Comparison of ENCODE assay signal across 22 mouse cellular contexts in the genomic region with DNA sequence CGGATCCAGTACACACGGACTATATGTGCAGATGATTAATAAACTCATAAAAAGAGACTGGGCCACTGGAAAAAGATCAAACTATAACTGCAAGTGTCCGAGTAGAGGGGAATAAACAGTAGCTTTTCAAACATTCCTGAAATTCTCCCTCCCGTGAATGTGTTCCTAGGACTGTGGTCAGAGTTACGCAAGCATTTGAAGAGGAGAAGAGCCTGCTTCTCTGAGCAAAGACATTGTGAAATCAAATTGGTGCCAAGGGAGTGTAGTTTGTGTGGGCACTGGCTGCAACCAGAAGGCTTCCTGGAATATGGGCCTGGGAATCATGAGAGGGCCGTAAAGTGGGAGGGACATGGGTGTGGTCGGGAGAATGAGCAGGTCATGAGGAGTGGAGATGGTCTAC.
DNase-seq lines count a peak whose midpoint lies in the region; ATAC-seq and TF ChIP-seq lines count a peak whose summit lies in the region.
"Had no signal": no experiment of that assay in that cellular context is flagged by ENCODE, and none has a peak within 500 bp of the region (broad histone marks: within the 10 kb centered on the region; RNA-seq: fewer than 3 reads in every experiment).

No protein-coding gene starts in this region.

- ATAC-seq in lung, postnatal 0 days, result peak; percentile 90
- no peak for ATAC-seq in hindbrain, embryonic 13.5 days (ENCODE audit: low FRiP score)
- ATAC-seq: forebrain, embryonic 16.5 days; inflammation-experienced regulatory T-cells, adult 6 months; liver, postnatal 0 days had no signal

- TF ChIP-seq CTCF in lung, postnatal 0 days (IDR thresholded peaks at IDR 0.05), result no peak

- no peaks in the 10 kb centered on the region for H3K36me3 ChIP-seq in lung, postnatal 0 days (ENCODE audit: insufficient read depth, low read length)
- H3K36me3 ChIP-seq in hindbrain, embryonic 13.5 days, result no peaks in the 10 kb centered on the region
- H3K36me3 ChIP-seq: hindbrain, embryonic 12.5 days; limb, embryonic 15.5 days had no signal

- no peaks in the 10 kb centered on the region for H3K4me1 ChIP-seq in lung, postnatal 0 days (ENCODE audit: insufficient read depth, low read depth, low read length)
- H3K4me1 ChIP-seq in hindbrain, embryonic 13.5 days (replicated peaks), result no peaks in the 10 kb centered on the region
- H3K4me1 ChIP-seq: hindbrain, embryonic 12.5 days; limb, embryonic 15.5 days; megakaryocyte, embryonic 14.5 days had no signal

- WGBS in lung, postnatal 0 days, result 34% methylated on average over 7 of the region's 7 CpGs
- WGBS in hindbrain, embryonic 13.5 days, result 86% methylated on average over 7 of the region's 7 CpGs

- H3K27ac ChIP-seq in lung, postnatal 0 days (ENCODE audit: low read length), result no peak overlapping the region
- H3K27ac ChIP-seq in hindbrain, embryonic 13.5 days, result no peak overlapping the region
- H3K27ac ChIP-seq: gastrocnemius, adult 2 months; hindbrain, embryonic 12.5 days; layer of hippocampus, adult 2 months; limb, embryonic 15.5 days had no signal

- no peak overlapping the region for H3K4me2 ChIP-seq in lung, postnatal 0 days (replicated peaks; ENCODE audit: low read depth, low read length)
- no peak overlapping the region for H3K4me2 ChIP-seq in hindbrain, embryonic 13.5 days
- H3K4me2 ChIP-seq: heart, embryonic 11.5 days; hindbrain, embryonic 12.5 days; limb, embryonic 15.5 days had no signal

- no peak overlapping the region for H3K4me3 ChIP-seq in lung, postnatal 0 days (ENCODE audit: low read depth, low read length)
- H3K4me3 ChIP-seq in hindbrain, embryonic 13.5 days, result no peak overlapping the region
- H3K4me3 ChIP-seq: gastrocnemius, adult 2 months; hindbrain, embryonic 12.5 days; layer of hippocampus, adult 2 months; limb, embryonic 15.5 days; megakaryocyte, embryonic 14.5 days had no signal

- H3K9me3 ChIP-seq in lung, postnatal 0 days (ENCODE audit: low read length), result no peaks in the 10 kb centered on the region
- H3K9me3 ChIP-seq in hindbrain, embryonic 13.5 days, result peaks cover 4% of the 10 kb centered on the region; the same call in 1 of the 2 replicates
- H3K9me3 ChIP-seq: hindbrain, embryonic 12.5 days; limb, embryonic 15.5 days had no signal

- TF ChIP-seq EP300 in lung, postnatal 0 days (IDR thresholded peaks at IDR 0.05), result peak; percentile 72

- DNase-seq in adrenal gland, postnatal 10 days, result peak; percentile 7
- DNase-seq in adrenal gland, postnatal 4 days (ENCODE audit: low spot score in 2 of 2), result no peak
- DNase-seq in 3134 (ENCODE audit: extremely low read depth, insufficient read length, low spot score) (peak; percentile 57), adipocyte (ENCODE audit: low spot score) (peak; percentile 81)
- peak; percentile 88 for DNase-seq in lung, postnatal 0 days (ENCODE audit: low spot score)
- DNase-seq in right cerebral cortex, adult 2 months (ENCODE audit: low spot score in 2 of 2), result no peak
- DNase-seq in thymus, postnatal 0 days (ENCODE audit: low spot score), result no peak
- DNase-seq: cerebellum, postnatal 10 days; embryo, embryonic 11 days; gastrocnemius, adult 2 months; heart, postnatal 10 days; liver, postnatal 0 days; midbrain, embryonic 14.5 days; right cerebral cortex, postnatal 25 days had no signal

- no peaks in the 10 kb centered on the region for H3K27me3 ChIP-seq in lung, postnatal 0 days (replicated peaks; ENCODE audit: insufficient read depth, low read length)
- H3K27me3 ChIP-seq in hindbrain, embryonic 13.5 days, result peaks cover 15% of the 10 kb centered on the region

- H3K9ac ChIP-seq in lung, postnatal 0 days (replicated peaks; ENCODE audit: low read depth), result no peak overlapping the region
- no peak overlapping the region for H3K9ac ChIP-seq in hindbrain, embryonic 13.5 days
- H3K9ac ChIP-seq: hindbrain, embryonic 12.5 days; limb, embryonic 15.5 days; liver, postnatal 0 days had no signal

Comparison
In these comparisons a context has a peak if more than half of its experiments do, and no peak if none do; other contexts are left out.
1. DNase-seq: peak in adrenal gland, postnatal 10 days (single experiment), 3134 (single experiment), adipocyte (single experiment) and lung, postnatal 0 days (single experiment); none in adrenal gland, postnatal 4 days (0 of 2), right cerebral cortex, adult 2 months (0 of 2) and thymus, postnatal 0 days (single experiment).